ENCODE assay signal across 9 mouse cellular contexts in genomic region chr17:13659103-13659502, GRCm38 (mm10).
DNase-seq lines count a peak whose midpoint lies in the region; ATAC-seq and TF ChIP-seq lines count a peak whose summit lies in the region.
"Had no signal": no experiment of that assay in that cellular context is flagged by ENCODE, and none has a peak within 500 bp of the region (broad histone marks: within the 10 kb centered on the region; RNA-seq: fewer than 3 reads in every experiment).

No protein-coding gene starts in this region.

- no peak overlapping the region for H3K27ac ChIP-seq in intestine, embryonic 16.5 days (ENCODE audit: low read length)
- no peak overlapping the region for H3K27ac ChIP-seq in intestine, postnatal 0 days (ENCODE audit: low read depth, low read length)
- H3K27ac ChIP-seq in forebrain, embryonic 15.5 days (replicated peaks): peak overlapping the region; percentile 81
- peak overlapping the region; percentile 61 for H3K27ac ChIP-seq in stomach, postnatal 0 days (replicated peaks)

- peak; percentile 21; the same call in 1 of the 2 replicates for ATAC-seq in intestine, embryonic 16.5 days
- ATAC-seq in intestine, postnatal 0 days: no peak
- no peak for ATAC-seq in forebrain, embryonic 15.5 days (replicated peaks)
- ATAC-seq in megakaryocyte-erythroid progenitor cell, adult 5-6 weeks (replicated peaks; ENCODE audit: low FRiP score, low TSS enrichment, poor library complexity, severe bottlenecking): 0 out of 2 replicates have a peak, but pooled peaks have one; percentile 31
- peak; percentile 38 for ATAC-seq in stomach, postnatal 0 days (ENCODE audit: low FRiP score, low TSS enrichment)

- WGBS in intestine, embryonic 16.5 days: 42% methylated on average over 8 of the region's 8 CpGs
- WGBS in intestine, postnatal 0 days: 51% methylated on average over 8 of the region's 8 CpGs
- 11% methylated on average over 8 of the region's 8 CpGs for WGBS in forebrain, embryonic 15.5 days
- WGBS in stomach, postnatal 0 days: 40% methylated on average over 8 of the region's 8 CpGs

- TF ChIP-seq CTCF in intestine, postnatal 0 days (IDR thresholded peaks at IDR 0.05; ENCODE audit: low read depth): no peak
- no peak for TF ChIP-seq CTCF in stomach, postnatal 0 days (IDR thresholded peaks at IDR 0.05; ENCODE audit: low read depth)

- H3K9me3 ChIP-seq in intestine, embryonic 16.5 days (ENCODE audit: control insufficient read depth, low read length): no peaks in the 10 kb centered on the region
- H3K9me3 ChIP-seq in intestine, postnatal 0 days (ENCODE audit: control insufficient read depth): no peaks in the 10 kb centered on the region
- H3K9me3 ChIP-seq in forebrain, embryonic 15.5 days: no peaks in the 10 kb centered on the region
- H3K9me3 ChIP-seq in stomach, postnatal 0 days (ENCODE audit: control insufficient read depth, low read length): no peaks in the 10 kb centered on the region

- no peaks in the 10 kb centered on the region for H3K36me3 ChIP-seq in intestine, embryonic 16.5 days (ENCODE audit: control insufficient read depth, insufficient read depth, low read length)
- H3K36me3 ChIP-seq in intestine, postnatal 0 days (ENCODE audit: control insufficient read depth, insufficient read depth): no peaks in the 10 kb centered on the region
- no peaks in the 10 kb centered on the region for H3K36me3 ChIP-seq in forebrain, embryonic 15.5 days
- H3K36me3 ChIP-seq in stomach, postnatal 0 days (ENCODE audit: control insufficient read depth, insufficient read depth, low read length): no peaks in the 10 kb centered on the region
- H3K36me3 ChIP-seq: G1E had no signal

- no peak overlapping the region for H3K9ac ChIP-seq in intestine, embryonic 16.5 days (ENCODE audit: low read depth, low read length)
- H3K9ac ChIP-seq in intestine, postnatal 0 days (ENCODE audit: low read depth, low read length): no peak overlapping the region
- no peak overlapping the region for H3K9ac ChIP-seq in forebrain, embryonic 15.5 days (replicated peaks)
- no peak overlapping the region for H3K9ac ChIP-seq in stomach, postnatal 0 days (ENCODE audit: low read length)

- peaks cover 15% of the 10 kb centered on the region; the same call in 1 of the 2 replicates for H3K4me1 ChIP-seq in intestine, embryonic 16.5 days (ENCODE audit: control insufficient read depth, insufficient read depth, low read length)
- 0 out of 2 replicates have a peak, but pooled peaks cover 7% of the 10 kb centered on the region for H3K4me1 ChIP-seq in intestine, postnatal 0 days (replicated peaks; ENCODE audit: control insufficient read depth, insufficient read depth, low read length)
- peaks cover 34% of the 10 kb centered on the region for H3K4me1 ChIP-seq in forebrain, embryonic 15.5 days
- no peaks in the 10 kb centered on the region for H3K4me1 ChIP-seq in stomach, postnatal 0 days (replicated peaks; ENCODE audit: control insufficient read depth, insufficient read depth)

- no peak for TF ChIP-seq EP300 in stomach, postnatal 0 days (optimal IDR thresholded peaks at IDR 0.05)

- no peak overlapping the region for H3K4me3 ChIP-seq in intestine, embryonic 16.5 days (ENCODE audit: low read length)
- H3K4me3 ChIP-seq in intestine, postnatal 0 days (ENCODE audit: low read depth, low read length): no peak overlapping the region
- no peak overlapping the region for H3K4me3 ChIP-seq in forebrain, embryonic 15.5 days
- no peak overlapping the region for H3K4me3 ChIP-seq in stomach, postnatal 0 days (ENCODE audit: low read depth, low read length)

- DNase-seq in kidney, adult 18-20 months: peak; percentile 46
- peak; percentile 52 for DNase-seq in stomach, postnatal 0 days (ENCODE audit: low spot score)
- no peak for DNase-seq in gastrocnemius, postnatal 10 days
- no peak for DNase-seq in urinary bladder, postnatal 25 days (ENCODE audit: low spot score)

- H3K27me3 ChIP-seq in intestine, embryonic 16.5 days (replicated peaks; ENCODE audit: control insufficient read depth, insufficient read depth, low read length): no peaks in the 10 kb centered on the region
- no peaks in the 10 kb centered on the region for H3K27me3 ChIP-seq in intestine, postnatal 0 days (replicated peaks; ENCODE audit: control insufficient read depth, insufficient read depth, low read length)
- H3K27me3 ChIP-seq in forebrain, embryonic 15.5 days: no peaks in the 10 kb centered on the region
- H3K27me3 ChIP-seq in stomach, postnatal 0 days (ENCODE audit: control insufficient read depth, insufficient read depth, low read length): no peaks in the 10 kb centered on the region

- H3K4me2 ChIP-seq in intestine, embryonic 16.5 days (ENCODE audit: low read depth, low read length): no peak overlapping the region
- H3K4me2 ChIP-seq in intestine, postnatal 0 days (replicated peaks; ENCODE audit: low read depth): no peak overlapping the region
- no peak overlapping the region for H3K4me2 ChIP-seq in forebrain, embryonic 15.5 days (replicated peaks)
- H3K4me2 ChIP-seq in stomach, postnatal 0 days (replicated peaks; ENCODE audit: low read depth): no peak overlapping the region

Comparison
In these comparisons a context has a peak if more than half of its experiments do, and no peak if none do; other contexts are left out.
1. ATAC-seq: peak in intestine, embryonic 16.5 days (single experiment), megakaryocyte-erythroid progenitor cell, adult 5-6 weeks (single experiment) and stomach, postnatal 0 days (single experiment); none in intestine, postnatal 0 days (single experiment) and forebrain, embryonic 15.5 days (single experiment).
2. H3K27ac ChIP-seq: peak in forebrain, embryonic 15.5 days (single experiment) and stomach, postnatal 0 days (single experiment); none in intestine, embryonic 16.5 days (single experiment) and intestine, postnatal 0 days (single experiment).
3. DNase-seq: peak in kidney, adult 18-20 months (single experiment) and stomach, postnatal 0 days (single experiment); none in gastrocnemius, postnatal 10 days (single experiment) and urinary bladder, postnatal 25 days (single experiment).